Mouse (Mus musculus): Measurements from ENCODE around the gene Gtpbp1. TPM values are rescaled to one million over a fixed set of nuclear protein-coding genes. Genes with fewer than 3 reads are reported as not detected.

Gene Gtpbp1
- 20.3 and 25.3 TPM in 2 replicates for polyA plus RNA-seq (2012; rRNA removed)

GRCm38 (mm10) chr15:79690426-79691022, at the start of gene Gtpbp1:
Gtpbp1 (plus strand) TSS chr15:79690845.

GRCm38 (mm10) chr15:79658531-79659375, 31.9 kb upstream of the Gtpbp1 start, which contains the start of the genes Fam227a and Cby1:
Fam227a (minus strand) TSS chr15:79658956.
Cby1 (plus strand) TSS chr15:79659199.

GRCm38 (mm10) chr15:79670249-79670971, 20.2 kb upstream of the Gtpbp1 start, which contains the start of gene Tomm22:
Tomm22 (plus strand) TSS chr15:79670861.

GRCm38 (mm10) chr15:79687646-79688267, 2.9 kb upstream of the Gtpbp1 start, which contains the start of gene Josd1:
Josd1 (minus strand) TSS chr15:79687919.

GRCm38 (mm10) chr15:79741921-79742705, 51.5 kb downstream of the Gtpbp1 start, which contains the start of gene Sun2:
Sun2 (minus strand) TSS chr15:79742536.

Other genes starting within 250 kb of the Gtpbp1 start
- 9.3 and 9.7 TPM in 2 replicates for gene Csnk1e, start 235.3 kb upstream of the Gtpbp1 start, polyA plus RNA-seq (2012; rRNA removed)
- 0.01 TPM in 1 of 2 replicates, not detected in the other for gene Kcnj4, start 185.6 kb upstream of the Gtpbp1 start, polyA plus RNA-seq (2012; rRNA removed)
- gene Kdelr3, start 174.4 kb upstream of the Gtpbp1 start, polyA plus RNA-seq (2012; rRNA removed): 2.5 and 3.4 TPM in 2 replicates
- 99.7 and 119 TPM in 2 replicates for gene Ddx17, start 144.1 kb upstream of the Gtpbp1 start, polyA plus RNA-seq (2012; rRNA removed)
- gene Dmc1, start 85.7 kb upstream of the Gtpbp1 start, polyA plus RNA-seq (2012; rRNA removed): 0.37 and 0.56 TPM in 2 replicates
- 0.47 and 0.58 TPM in 2 replicates for gene Fam227a, start 31.9 kb upstream of the Gtpbp1 start, polyA plus RNA-seq (2012; rRNA removed)
- gene Cby1, start 31.6 kb upstream of the Gtpbp1 start, polyA plus RNA-seq (2012; rRNA removed): 5.4 and 5.5 TPM in 2 replicates
- 59.4 and 75.8 TPM in 2 replicates for gene Tomm22, start 20.0 kb upstream of the Gtpbp1 start, polyA plus RNA-seq (2012; rRNA removed)
- gene Josd1, start 2.9 kb upstream of the Gtpbp1 start, polyA plus RNA-seq (2012; rRNA removed): 17.7 and 22.5 TPM in 2 replicates
- 5.3 and 6.8 TPM in 2 replicates for gene Sun2, start 51.7 kb downstream of the Gtpbp1 start, polyA plus RNA-seq (2012; rRNA removed)
- gene Dnal4, start 87.0 kb downstream of the Gtpbp1 start, polyA plus RNA-seq (2012; rRNA removed): 5.7 and 5.9 TPM in 2 replicates
- gene Nptxr, start 113.9 kb downstream of the Gtpbp1 start, polyA plus RNA-seq (2012; rRNA removed): 0.10 and 0.11 TPM in 2 replicates
- gene Npcd, start 143.4 kb downstream of the Gtpbp1 start, polyA plus RNA-seq (2012; rRNA removed): 0.03 TPM in 1 of 2 replicates, not detected in the other
- 6.3 and 7.2 TPM in 2 replicates for gene Cbx6, start 143.8 kb downstream of the Gtpbp1 start, polyA plus RNA-seq (2012; rRNA removed)
- gene Apobec3, start 200.8 kb downstream of the Gtpbp1 start, polyA plus RNA-seq (2012; rRNA removed): 27.3 and 33.4 TPM in 2 replicates

Measured in liver, embryonic 14 days (tissue).